Mouse (Mus musculus) hindlimb bud, embryonic 11.5 days (tissue): ENCODE data around the gene Trim37.
A peak's percentile ranks its signal among the peaks of the same experiment; 100 is the strongest.
"Not testable (repeated sequence)": the region's sequence is repeated elsewhere in the genome, so short reads cannot be mapped to it uniquely, and the experiment has no call there.

ENCODE experiments used
- DNase-seq: peaks from one replicate; pipeline ENCODE4 v3.0.0-alpha.2; 2012; ENCODE audit warnings: low read depth, low spot score; ENCODE audit errors: extremely low spot score

The Trim37 gene

GRCm38 (mm10) chr11:87227056-87227455 lies 100.2 kb downstream of the Trim37 start:
- no peak for DNase-seq

GRCm38 (mm10) chr11:87233377-87233776 lies 106.5 kb downstream of the Trim37 start:
- DNase-seq = no peak

GRCm38 (mm10) chr11:87234743-87235485 lies 108.0 kb downstream of the Trim37 start:
- DNase-seq = no peak

GRCm38 (mm10) chr11:87235486-87235872 lies 108.6 kb downstream of the Trim37 start:
- DNase-seq = no peak

- DNase-seq = no peak
Observed at GRCm38 (mm10) chr11:87238891-87239530, 112.1 kb downstream of the Trim37 start.

GRCm38 (mm10) chr11:87240141-87240832 lies 113.4 kb downstream of the Trim37 start:
- DNase-seq = no peak

GRCm38 (mm10) chr11:87240833-87241215 lies 113.9 kb downstream of the Trim37 start:
- no peak for DNase-seq

- no peak for DNase-seq
Observed at GRCm38 (mm10) chr11:87241256-87241655, 114.4 kb downstream of the Trim37 start.

GRCm38 (mm10) chr11:87245171-87245840 lies 118.4 kb downstream of the Trim37 start:
- DNase-seq = no peak

- no peak for DNase-seq
Observed at GRCm38 (mm10) chr11:87246107-87246651, 119.3 kb downstream of the Trim37 start.

- no peak for DNase-seq
Observed at GRCm38 (mm10) chr11:87246724-87247493, 120.0 kb downstream of the Trim37 start.

- DNase-seq = no peak
Observed at GRCm38 (mm10) chr11:87247494-87247866, 120.6 kb downstream of the Trim37 start.

- no peak for DNase-seq
Observed at GRCm38 (mm10) chr11:87250132-87250531, 123.3 kb downstream of the Trim37 start.

GRCm38 (mm10) chr11:87253294-87253693 lies 126.4 kb downstream of the Trim37 start:
- DNase-seq = no peak

- DNase-seq = peak; percentile 22
Observed at GRCm38 (mm10) chr11:87254149-87254548, 127.3 kb downstream of the Trim37 start.

GRCm38 (mm10) chr11:87257282-87257681 lies 130.4 kb downstream of the Trim37 start:
- no peak for DNase-seq

GRCm38 (mm10) chr11:87259792-87260191 lies 132.9 kb downstream of the Trim37 start:
- DNase-seq = no peak

GRCm38 (mm10) chr11:87261705-87262104 lies 134.8 kb downstream of the Trim37 start:
- not testable (repeated sequence) for DNase-seq

GRCm38 (mm10) chr11:87263946-87264345 lies 137.1 kb downstream of the Trim37 start:
- DNase-seq = no peak

- DNase-seq = no peak
Observed at GRCm38 (mm10) chr11:87266246-87266645, 139.4 kb downstream of the Trim37 start.
